Mouse (Mus musculus): ENCODE measurements around the gene Cnot10. TPM values are rescaled to one million over a fixed set of nuclear protein-coding genes. Genes with fewer than 3 reads are reported as not detected.
A peak's percentile ranks its signal among the peaks of the same experiment; 100 is the strongest.

Cnot10 gene
- polyA plus RNA-seq, 1 experiment from 2014 or later, result 74.7 TPM

DNA sequence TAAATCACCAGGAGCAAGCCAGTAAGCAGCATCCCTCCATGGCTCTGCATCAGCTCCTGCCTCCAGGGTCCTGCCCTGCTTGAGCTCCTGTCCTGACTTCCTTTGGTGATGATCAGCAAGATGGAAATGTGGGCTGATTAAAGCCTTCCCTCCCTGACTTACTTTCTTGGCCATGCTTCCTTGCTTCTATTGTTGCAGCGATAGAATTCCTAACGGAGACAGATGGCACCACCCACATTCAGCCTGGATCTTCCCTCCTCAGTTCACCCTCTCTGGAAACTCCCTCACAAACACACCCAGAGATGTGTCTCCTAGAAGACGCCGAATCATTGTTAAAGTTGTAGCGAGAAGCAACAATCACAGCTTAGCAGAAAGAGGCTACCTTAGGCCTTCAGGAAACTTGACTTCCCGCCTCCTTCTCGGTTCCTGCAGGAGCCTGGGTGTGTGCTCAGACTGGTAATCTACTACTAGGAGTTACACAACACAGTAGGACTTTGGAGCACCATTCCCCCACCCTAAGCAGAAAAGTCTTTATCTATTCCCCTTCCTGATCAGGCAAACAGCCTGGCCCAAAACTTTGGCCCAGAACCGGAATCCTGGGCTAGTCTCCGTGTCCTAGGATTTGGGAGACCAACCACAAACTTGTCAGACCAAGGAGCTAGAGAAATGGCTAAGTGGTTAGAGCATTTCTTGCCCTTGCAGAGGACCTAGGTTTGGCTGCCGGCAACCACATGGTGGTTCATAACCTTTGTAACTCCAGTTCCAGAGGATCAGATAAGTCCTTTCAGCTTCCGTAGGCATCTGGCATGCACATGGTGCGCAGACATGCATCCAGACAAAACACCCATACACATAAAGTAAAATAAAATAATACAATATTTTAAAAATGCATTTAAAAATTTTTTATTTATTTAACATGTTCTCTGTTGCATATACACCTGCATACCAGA is 6.8 kb upstream of the Cnot10 start:
- H3K27me3 ChIP-seq (ENCODE audit: control insufficient read depth, insufficient read depth, low read length), result 0 out of 2 replicates have a peak, but pooled peaks cover 4% of the 10 kb centered on the region
- no peaks in the 10 kb centered on the region for H3K9me3 ChIP-seq (ENCODE audit: control insufficient read depth, low read length)
- no peak overlapping the region for H3K9ac ChIP-seq (ENCODE audit: low read depth, low read length)
- ATAC-seq (ENCODE audit: low FRiP score, low TSS enrichment), result no peak
- H3K27ac ChIP-seq (ENCODE audit: low read depth, low read length), result no peak overlapping the region
- H3K36me3 ChIP-seq (ENCODE audit: control insufficient read depth, insufficient read depth, low read length), result no peaks in the 10 kb centered on the region
- no peak overlapping the region for H3K4me3 ChIP-seq (ENCODE audit: low read length)
- H3K4me2 ChIP-seq (replicated peaks; ENCODE audit: low read depth, low read length), result no peak overlapping the region
- no peaks in the 10 kb centered on the region for H3K4me1 ChIP-seq (ENCODE audit: control insufficient read depth, insufficient read depth, low read length)
- WGBS, result 90% methylated on average over 12 of the region's 12 CpGs

DNA sequence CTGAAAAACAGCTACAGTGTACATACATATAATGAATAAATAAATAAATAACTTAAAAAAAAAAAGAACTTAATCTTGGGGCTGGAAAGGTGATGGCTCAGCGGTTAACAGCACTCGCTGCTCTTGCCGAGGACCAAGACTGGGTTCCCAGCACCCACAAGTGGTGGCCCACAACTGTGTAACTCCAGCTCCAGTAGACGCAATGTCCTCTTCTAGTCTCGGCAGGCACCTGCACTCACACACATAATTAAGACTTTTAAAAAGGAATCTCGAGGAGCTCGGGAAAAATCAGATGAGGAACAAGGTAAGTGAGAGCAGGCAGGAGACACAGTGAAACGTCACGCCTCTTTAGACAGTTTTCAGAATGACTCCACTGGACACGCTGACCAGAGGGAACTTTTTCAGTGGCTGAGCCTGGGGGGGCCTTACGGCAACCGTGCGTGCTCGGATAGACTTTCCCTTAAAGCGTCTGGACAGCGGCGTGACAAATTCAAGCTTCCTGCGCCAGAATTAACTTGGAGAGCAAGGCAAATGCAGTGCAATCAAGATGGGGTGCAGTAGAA is 717 bp downstream of the Cnot10 start:
- H3K4me2 ChIP-seq (replicated peaks; ENCODE audit: low read depth, low read length), result peak overlapping the region; percentile 84
- H3K9me3 ChIP-seq (ENCODE audit: control insufficient read depth, low read length), result no peaks in the 10 kb centered on the region
- peak overlapping the region; percentile 88 for H3K27ac ChIP-seq (ENCODE audit: low read depth, low read length)
- peak; percentile 36 for ATAC-seq (ENCODE audit: low FRiP score, low TSS enrichment)
- peaks cover 6% of the 10 kb centered on the region; the same call in 1 of the 2 replicates for H3K36me3 ChIP-seq (ENCODE audit: control insufficient read depth, insufficient read depth, low read length)
- H3K27me3 ChIP-seq (ENCODE audit: control insufficient read depth, insufficient read depth, low read length), result 0 out of 2 replicates have a peak, but pooled peaks cover 4% of the 10 kb centered on the region
- peak overlapping the region; percentile 77 for H3K4me3 ChIP-seq (ENCODE audit: low read length)
- peak overlapping the region; percentile 84 for H3K9ac ChIP-seq (ENCODE audit: low read depth, low read length)
- WGBS, result 13% methylated on average over 18 of the region's 18 CpGs
- peaks cover 4% of the 10 kb centered on the region; the same call in 1 of the 2 replicates for H3K4me1 ChIP-seq (ENCODE audit: control insufficient read depth, insufficient read depth, low read length)

DNA sequence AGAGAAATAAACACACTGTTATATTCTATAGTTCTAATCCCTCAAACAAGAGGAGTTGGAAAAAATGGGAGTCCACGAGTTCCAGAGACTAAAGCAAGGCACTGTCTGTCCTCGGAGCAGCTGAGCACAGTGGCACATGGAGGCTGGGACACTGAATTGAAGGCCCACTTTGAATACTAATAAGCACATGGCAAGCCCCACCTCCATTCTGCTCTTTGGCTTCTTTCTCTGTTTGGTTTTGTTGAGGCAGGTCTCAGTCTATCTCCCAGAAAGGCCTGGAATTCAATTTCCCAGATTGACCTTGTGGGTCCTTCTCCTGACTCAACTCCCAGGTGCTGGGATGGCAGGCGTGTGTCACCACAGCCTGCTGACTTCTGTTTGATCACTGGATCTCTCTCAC is 3.2 kb downstream of the Cnot10 start:
- H3K36me3 ChIP-seq (ENCODE audit: control insufficient read depth, insufficient read depth, low read length), result peaks cover 6% of the 10 kb centered on the region; the same call in 1 of the 2 replicates
- no peak for ATAC-seq (ENCODE audit: low FRiP score, low TSS enrichment)
- no peak overlapping the region for H3K4me2 ChIP-seq (replicated peaks; ENCODE audit: low read depth, low read length)
- no peak overlapping the region for H3K27ac ChIP-seq (ENCODE audit: low read depth, low read length)
- 92% methylated on average over 3 of the region's 3 CpGs for WGBS
- H3K9me3 ChIP-seq (ENCODE audit: control insufficient read depth, low read length), result no peaks in the 10 kb centered on the region
- H3K9ac ChIP-seq (ENCODE audit: low read depth, low read length), result no peak overlapping the region
- H3K4me3 ChIP-seq (ENCODE audit: low read length), result no peak overlapping the region
- H3K4me1 ChIP-seq (ENCODE audit: control insufficient read depth, insufficient read depth, low read length), result peaks cover 4% of the 10 kb centered on the region; the same call in 1 of the 2 replicates
- no peaks in the 10 kb centered on the region for H3K27me3 ChIP-seq (ENCODE audit: control insufficient read depth, insufficient read depth, low read length)

DNA sequence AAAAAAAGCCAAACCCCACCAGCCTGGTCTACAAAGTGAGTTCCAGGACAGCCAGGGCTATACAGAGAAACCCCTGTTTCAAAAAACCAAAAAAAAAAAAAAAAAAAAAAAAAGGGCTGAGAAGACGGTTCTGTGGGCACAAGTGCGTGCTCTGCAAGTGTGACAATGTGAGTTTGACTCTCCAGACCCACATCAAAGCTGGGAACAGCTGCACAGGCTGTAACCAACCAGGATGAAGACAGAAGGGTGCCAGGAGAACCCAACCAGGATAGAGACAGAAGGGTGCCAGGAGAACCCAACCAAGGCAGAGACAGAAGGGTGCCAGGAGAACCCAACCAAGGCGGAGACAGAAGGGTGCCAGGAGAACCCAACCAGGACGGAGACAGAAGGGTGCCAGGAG is 3.8 kb downstream of the Cnot10 start:
- Histone ChIP-seq H3K9me3 (ENCODE audit: control insufficient read depth, low read length) (no peaks in the 10 kb centered on the region), H3K4me2 (replicated peaks; ENCODE audit: low read depth, low read length) (no peak overlapping the region), H3K4me3 (ENCODE audit: low read length) (no peak overlapping the region), H3K27me3 (ENCODE audit: control insufficient read depth, insufficient read depth, low read length) (no peaks in the 10 kb centered on the region), H3K9ac (ENCODE audit: low read depth, low read length) (no peak overlapping the region), H3K27ac (ENCODE audit: low read depth, low read length) (no peak overlapping the region), H3K4me1 (ENCODE audit: control insufficient read depth, insufficient read depth, low read length) (peaks cover 4% of the 10 kb centered on the region; the same call in 1 of the 2 replicates), H3K36me3 (ENCODE audit: control insufficient read depth, insufficient read depth, low read length) (peaks cover 11% of the 10 kb centered on the region; the same call in 1 of the 2 replicates)
- WGBS, result 94% methylated on average over 4 of the region's 4 CpGs
- ATAC-seq (ENCODE audit: low FRiP score, low TSS enrichment), result no peak

DNA sequence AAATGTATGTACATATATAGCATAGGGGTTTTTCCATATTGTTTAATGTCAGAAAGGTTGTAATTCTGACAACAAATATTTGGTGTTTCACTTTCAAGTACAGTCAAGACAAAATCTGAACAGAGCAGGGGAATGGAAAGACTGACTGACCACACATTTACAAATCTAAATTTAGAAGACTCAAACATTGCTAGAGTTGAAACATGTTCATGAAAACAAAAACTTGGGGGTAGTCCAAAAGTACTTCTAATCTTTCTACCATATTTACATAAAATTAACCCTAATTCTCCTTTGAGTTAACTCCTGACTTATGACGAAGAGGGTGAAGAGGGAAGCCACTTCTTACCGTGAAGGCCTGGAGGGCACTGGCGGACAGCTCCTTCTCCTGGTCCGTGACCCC is 7.7 kb downstream of the Cnot10 start:
- Histone ChIP-seq H3K27me3 (ENCODE audit: control insufficient read depth, insufficient read depth, low read length) (no peaks in the 10 kb centered on the region), H3K9ac (ENCODE audit: low read depth, low read length) (no peak overlapping the region), H3K4me1 (ENCODE audit: control insufficient read depth, insufficient read depth, low read length) (no peaks in the 10 kb centered on the region), H3K27ac (ENCODE audit: low read depth, low read length) (no peak overlapping the region), H3K36me3 (ENCODE audit: control insufficient read depth, insufficient read depth, low read length) (peaks cover 27% of the 10 kb centered on the region), H3K4me2 (replicated peaks; ENCODE audit: low read depth, low read length) (no peak overlapping the region), H3K4me3 (ENCODE audit: low read length) (no peak overlapping the region), H3K9me3 (ENCODE audit: control insufficient read depth, low read length) (no peaks in the 10 kb centered on the region)
- ATAC-seq (ENCODE audit: low FRiP score, low TSS enrichment), result no peak
- 52% methylated on average over 4 of the region's 4 CpGs for whole genome bisulfite sequencing

DNA sequence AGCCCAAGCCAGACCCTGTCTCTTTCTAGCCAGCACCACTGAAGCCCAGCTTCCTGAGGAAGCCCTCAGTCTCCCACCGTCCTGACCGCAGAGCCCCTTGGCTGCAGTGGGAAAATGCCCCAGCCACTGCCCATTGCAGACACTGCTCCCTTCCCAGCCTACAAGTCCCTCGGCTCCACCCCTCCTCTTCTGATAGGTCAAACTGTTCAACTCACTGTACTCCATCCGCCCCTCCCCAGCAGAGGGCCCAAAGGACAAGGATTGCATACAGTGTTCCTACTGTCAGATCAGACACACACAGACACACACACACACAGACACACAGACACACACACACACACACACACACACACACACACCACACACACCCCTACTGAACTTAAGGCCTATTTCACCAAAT is 13.3 kb downstream of the Cnot10 start:
- Histone ChIP-seq H3K4me2 (replicated peaks; ENCODE audit: low read depth, low read length) (no peak overlapping the region), H3K9me3 (ENCODE audit: control insufficient read depth, low read length) (no peaks in the 10 kb centered on the region), H3K36me3 (ENCODE audit: control insufficient read depth, insufficient read depth, low read length) (peaks cover 72% of the 10 kb centered on the region), H3K9ac (ENCODE audit: low read depth, low read length) (no peak overlapping the region), H3K27ac (ENCODE audit: low read depth, low read length) (no peak overlapping the region), H3K4me1 (ENCODE audit: control insufficient read depth, insufficient read depth, low read length) (no peaks in the 10 kb centered on the region), H3K27me3 (ENCODE audit: control insufficient read depth, insufficient read depth, low read length) (no peaks in the 10 kb centered on the region), H3K4me3 (ENCODE audit: low read length) (no peak overlapping the region)
- 69% methylated on average over 4 of the region's 4 CpGs for WGBS
- ATAC-seq (ENCODE audit: low FRiP score, low TSS enrichment), result no peak

DNA sequence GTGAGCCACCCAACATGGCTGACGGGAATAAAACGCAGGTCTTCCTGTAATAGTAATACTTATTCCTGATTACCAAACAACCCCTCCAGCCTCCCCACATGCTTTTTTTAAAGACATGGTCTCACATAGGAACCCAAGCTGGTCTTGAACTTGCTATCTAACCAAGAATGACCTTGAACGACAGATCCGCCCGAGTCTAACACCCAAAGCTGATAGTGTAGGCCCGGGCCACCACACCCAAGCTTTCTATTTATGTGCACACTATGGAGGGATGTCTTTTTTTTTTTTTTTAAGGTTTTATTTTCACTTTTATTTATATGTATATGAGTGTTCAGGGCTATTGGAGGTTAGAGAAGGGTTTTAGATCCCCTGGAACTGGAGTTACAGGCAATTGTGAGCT is 15.8 kb downstream of the Cnot10 start:
- Histone ChIP-seq H3K4me1 (ENCODE audit: control insufficient read depth, insufficient read depth, low read length) (no peaks in the 10 kb centered on the region), H3K9me3 (ENCODE audit: control insufficient read depth, low read length) (no peaks in the 10 kb centered on the region), H3K4me2 (replicated peaks; ENCODE audit: low read depth, low read length) (no peak overlapping the region), H3K27ac (ENCODE audit: low read depth, low read length) (no peak overlapping the region), H3K27me3 (ENCODE audit: control insufficient read depth, insufficient read depth, low read length) (no peaks in the 10 kb centered on the region), H3K9ac (ENCODE audit: low read depth, low read length) (no peak overlapping the region), H3K4me3 (ENCODE audit: low read length) (no peak overlapping the region), H3K36me3 (ENCODE audit: control insufficient read depth, insufficient read depth, low read length) (peaks cover 78% of the 10 kb centered on the region)
- ATAC-seq (ENCODE audit: low FRiP score, low TSS enrichment), result no peak
- 96% methylated on average over 6 of the region's 6 CpGs for WGBS

DNA sequence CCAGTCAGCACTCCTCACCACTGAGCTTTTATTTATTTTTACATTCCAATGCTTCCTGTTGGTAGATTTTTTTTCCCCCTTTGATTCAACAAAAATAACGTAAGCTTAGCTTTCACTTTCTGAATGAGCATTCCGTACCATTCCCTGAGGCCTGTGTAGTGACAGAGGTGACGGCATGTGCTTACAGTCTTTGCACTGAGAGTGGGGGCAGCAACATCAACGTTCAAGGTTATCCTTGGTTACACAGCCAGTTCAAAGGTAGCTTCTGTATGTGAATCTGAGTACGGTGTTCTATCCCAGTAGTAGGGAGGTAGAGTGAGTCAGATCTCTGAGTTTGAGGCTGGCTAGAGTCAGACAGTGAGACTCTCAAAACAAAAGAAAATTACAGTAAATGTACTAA is 18.8 kb downstream of the Cnot10 start:
- 80% methylated on average over 5 of the region's 5 CpGs for WGBS
- H3K4me2 ChIP-seq (replicated peaks; ENCODE audit: low read depth, low read length), result no peak overlapping the region
- no peaks in the 10 kb centered on the region for H3K9me3 ChIP-seq (ENCODE audit: control insufficient read depth, low read length)
- no peaks in the 10 kb centered on the region for H3K27me3 ChIP-seq (ENCODE audit: control insufficient read depth, insufficient read depth, low read length)
- H3K4me1 ChIP-seq (ENCODE audit: control insufficient read depth, insufficient read depth, low read length), result no peaks in the 10 kb centered on the region
- H3K27ac ChIP-seq (ENCODE audit: low read depth, low read length), result no peak overlapping the region
- peaks cover 79% of the 10 kb centered on the region for H3K36me3 ChIP-seq (ENCODE audit: control insufficient read depth, insufficient read depth, low read length)
- ATAC-seq (ENCODE audit: low FRiP score, low TSS enrichment), result no peak
- no peak overlapping the region for H3K9ac ChIP-seq (ENCODE audit: low read depth, low read length)
- H3K4me3 ChIP-seq (ENCODE audit: low read length), result no peak overlapping the region
